Mouse (Mus musculus) liver, embryonic 14.5 days (tissue): ENCODE data around the gene Iqgap2.

Experiments used
- CTCF ChIP-seq: IDR thresholded peaks from 2 replicates; pipeline ENCODE4 v1.5.1; 2016; ENCODE audit warnings: antibody characterized with exemption, low read depth, control low read depth
- EP300 ChIP-seq: IDR thresholded peaks from 2 replicates; pipeline ENCODE4 v1.6.1; 2016; ENCODE audit warnings: antibody characterized with exemption, low read depth

GRCm38 (mm10) chr13:95855537-95855936 lies 36.2 kb downstream of the Iqgap2 start:
- no peak for TF ChIP-seq CTCF
- TF ChIP-seq EP300: no peak
